Mouse (Mus musculus): ENCODE results near the gene Pcyt1a. TPM values are rescaled to one million over a fixed set of nuclear protein-coding genes. Genes with fewer than 3 reads are reported as not detected.

Pcyt1a gene
- polyA plus RNA-seq, 1 experiment from 2014 or later = 47.5 TPM

GRCm38 (mm10) chr16:32517785-32518481 lies 87.2 kb downstream of the Pcyt1a start:
- WGBS = 87% methylated on average over 12 of the region's 12 CpGs
- H3K9me3 ChIP-seq (replicated peaks) = no peaks in the 10 kb centered on the region
- ATAC-seq (ENCODE audit: low FRiP score) = no peak
- H3K9ac ChIP-seq = no peak overlapping the region
- H3K36me3 ChIP-seq = no peaks in the 10 kb centered on the region
- peaks cover 3% of the 10 kb centered on the region; the same call in 1 of the 2 replicates for H3K27me3 ChIP-seq
- peaks cover 21% of the 10 kb centered on the region for H3K4me1 ChIP-seq
- H3K27ac ChIP-seq = no peak overlapping the region
- no peak overlapping the region for H3K4me3 ChIP-seq
- H3K4me2 ChIP-seq (replicated peaks) = no peak overlapping the region

- Histone ChIP-seq H3K9me3 (replicated peaks) (no peaks in the 10 kb centered on the region), H3K27ac (no peak overlapping the region), H3K4me2 (replicated peaks) (no peak overlapping the region), H3K4me1 (peaks cover 33% of the 10 kb centered on the region), H3K36me3 (no peaks in the 10 kb centered on the region), H3K4me3 (no peak overlapping the region), H3K27me3 (peaks cover 3% of the 10 kb centered on the region; the same call in 1 of the 2 replicates), H3K9ac (no peak overlapping the region)
- WGBS = 84% methylated on average over 15 of the region's 15 CpGs
- ATAC-seq (ENCODE audit: low FRiP score) = no peak
Measured at GRCm38 (mm10) chr16:32519656-32520371, 89.1 kb downstream of the Pcyt1a start.

DNA sequence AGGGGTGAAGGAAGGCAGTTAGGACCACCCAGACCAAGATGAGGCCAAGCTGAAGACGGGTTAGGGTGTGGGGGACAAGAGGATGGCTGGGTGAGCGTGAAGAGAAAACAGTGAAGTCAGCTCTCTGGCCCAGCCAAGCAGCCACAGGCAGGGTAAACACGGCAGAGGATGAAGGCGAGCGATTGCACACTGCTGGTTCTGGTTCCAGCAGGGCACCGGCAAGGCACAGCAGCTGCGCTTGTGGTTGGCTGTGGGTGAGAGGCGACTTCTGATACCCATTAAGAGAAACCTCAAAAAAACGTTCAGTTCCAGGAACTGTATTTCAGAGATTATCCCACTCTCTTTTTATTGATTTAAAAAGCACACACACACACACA lies 89.6 kb downstream of the Pcyt1a start:
- Histone ChIP-seq H3K36me3 (no peaks in the 10 kb centered on the region), H3K9ac (no peak overlapping the region), H3K4me3 (no peak overlapping the region), H3K4me2 (replicated peaks) (no peak overlapping the region), H3K4me1 (peaks cover 30% of the 10 kb centered on the region), H3K27me3 (peaks cover 3% of the 10 kb centered on the region; the same call in 1 of the 2 replicates), H3K9me3 (replicated peaks) (no peaks in the 10 kb centered on the region), H3K27ac (no peak overlapping the region)
- 62% methylated on average over 9 of the region's 9 CpGs for WGBS
- no peak for ATAC-seq (ENCODE audit: low FRiP score)

DNA sequence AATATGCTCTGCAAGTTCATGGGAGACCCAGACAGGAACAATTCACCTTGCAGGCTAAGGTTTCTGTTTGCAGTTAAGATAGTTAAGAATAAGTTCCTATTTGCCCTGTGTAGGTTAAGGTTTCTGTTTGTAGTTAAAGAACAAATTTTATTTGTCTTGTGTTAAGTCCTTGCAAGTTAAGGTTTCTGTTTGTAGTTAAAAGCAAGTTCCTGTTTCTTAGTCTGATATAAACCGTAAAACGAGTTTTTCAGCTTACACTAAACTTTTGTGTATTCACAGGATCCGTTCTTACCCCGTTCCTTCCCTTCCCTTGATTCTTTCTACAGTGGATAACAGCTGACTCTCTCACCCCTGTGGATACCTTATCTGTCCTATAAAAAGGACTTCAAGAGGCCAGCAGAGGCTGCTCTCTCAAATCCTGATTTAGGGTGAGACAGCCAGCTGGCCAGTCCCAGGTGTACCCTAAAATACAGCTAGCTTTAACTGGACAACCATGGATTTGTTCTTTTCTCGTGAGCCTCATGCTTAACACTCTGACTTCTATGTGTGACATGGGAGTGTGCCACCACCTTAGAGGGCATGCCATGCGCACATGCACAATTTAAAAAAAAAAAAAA lies 92.0 kb downstream of the Pcyt1a start:
- WGBS = 89% methylated on average over 6 of the region's 6 CpGs
- H3K4me3 ChIP-seq = no peak overlapping the region
- no peak overlapping the region for H3K4me2 ChIP-seq (replicated peaks)
- no peak for ATAC-seq (ENCODE audit: low FRiP score)
- H3K27me3 ChIP-seq = peaks cover 3% of the 10 kb centered on the region; the same call in 1 of the 2 replicates
- no peak overlapping the region for H3K27ac ChIP-seq
- no peaks in the 10 kb centered on the region for H3K9me3 ChIP-seq (replicated peaks)
- H3K36me3 ChIP-seq = no peaks in the 10 kb centered on the region
- no peak overlapping the region for H3K9ac ChIP-seq
- peaks cover 14% of the 10 kb centered on the region for H3K4me1 ChIP-seq

- Histone ChIP-seq H3K4me3 (no peak overlapping the region), H3K27ac (peak overlapping the region; percentile 76), H3K4me2 (replicated peaks) (no peak overlapping the region), H3K36me3 (no peaks in the 10 kb centered on the region), H3K9ac (no peak overlapping the region), H3K27me3 (peaks cover 3% of the 10 kb centered on the region; the same call in 1 of the 2 replicates), H3K9me3 (replicated peaks) (no peaks in the 10 kb centered on the region), H3K4me1 (peaks cover 14% of the 10 kb centered on the region)
- peak; percentile 75 for ATAC-seq (ENCODE audit: low FRiP score)
- WGBS = 62% methylated on average over 8 of the region's 8 CpGs
Measured at GRCm38 (mm10) chr16:32523462-32524243, 92.9 kb downstream of the Pcyt1a start.

DNA sequence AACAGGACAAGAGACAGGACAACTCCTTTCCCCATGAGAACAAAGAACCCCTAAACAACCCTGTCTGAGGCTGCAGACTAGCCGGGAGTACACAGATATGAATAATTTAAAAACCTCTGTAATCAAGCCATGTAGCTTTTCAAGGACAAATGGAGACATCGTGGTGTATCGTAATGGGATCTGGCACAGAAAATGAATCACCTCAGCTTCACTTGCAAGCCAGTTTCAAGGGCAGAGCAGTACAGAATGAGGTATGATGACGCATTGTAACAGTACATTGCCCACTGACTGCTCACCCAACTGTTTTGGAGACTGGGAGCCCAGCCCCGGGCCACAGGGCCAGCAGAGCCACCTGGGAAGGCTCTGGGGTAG lies 93.5 kb downstream of the Pcyt1a start:
- Histone ChIP-seq H3K4me2 (replicated peaks) (no peak overlapping the region), H3K9me3 (replicated peaks) (no peaks in the 10 kb centered on the region), H3K9ac (no peak overlapping the region), H3K27ac (peak overlapping the region; percentile 76), H3K36me3 (no peaks in the 10 kb centered on the region), H3K4me1 (peaks cover 14% of the 10 kb centered on the region), H3K4me3 (no peak overlapping the region), H3K27me3 (peaks cover 3% of the 10 kb centered on the region; the same call in 1 of the 2 replicates)
- peak; percentile 21 for ATAC-seq (ENCODE audit: low FRiP score)
- WGBS = 64% methylated on average over 5 of the region's 5 CpGs

Other genes starting within 250 kb of the Pcyt1a start
- gene Fbxo45, start 183.8 kb upstream of the Pcyt1a start, polyA plus RNA-seq (2016; fragmentation: Nextera tagmentation; extraction: Ambion mirVana) = 26.1 and 28.4 TPM in 2 replicates
- gene Wdr53, start 183.7 kb upstream of the Pcyt1a start, polyA plus RNA-seq (2016; fragmentation: Nextera tagmentation; extraction: Ambion mirVana) = 17.1 and 18.5 TPM in 2 replicates
- 0.14 TPM in 1 of 2 replicates, not detected in the other for gene Smco1, start 159.5 kb upstream of the Pcyt1a start, polyA plus RNA-seq (2016; fragmentation: Nextera tagmentation; extraction: Ambion mirVana)
- 32.7 and 33.9 TPM in 2 replicates for gene Rnf168, start 153.5 kb upstream of the Pcyt1a start, polyA plus RNA-seq (2016; fragmentation: Nextera tagmentation; extraction: Ambion mirVana)
- 31.6 and 34.0 TPM in 2 replicates for gene Ubxn7, start 98.7 kb upstream of the Pcyt1a start, polyA plus RNA-seq (2016; fragmentation: Nextera tagmentation; extraction: Ambion mirVana)
- gene Tm4sf19, start 30.4 kb upstream of the Pcyt1a start, polyA plus RNA-seq (2016; fragmentation: Nextera tagmentation; extraction: Ambion mirVana) = not detected in 2 replicates
- gene Tctex1d2, start 11.2 kb upstream of the Pcyt1a start, polyA plus RNA-seq (2016; fragmentation: Nextera tagmentation; extraction: Ambion mirVana) = 27.6 and 29.8 TPM in 2 replicates
- gene Slc51a, start 57.0 kb downstream of the Pcyt1a start, polyA plus RNA-seq (2016; fragmentation: Nextera tagmentation; extraction: Ambion mirVana) = 0.09 and 0.14 TPM in 2 replicates
- gene Zdhhc19, start 65.3 kb downstream of the Pcyt1a start, polyA plus RNA-seq (2016; fragmentation: Nextera tagmentation; extraction: Ambion mirVana) = not detected in 2 replicates
- 44.4 and 55.4 TPM in 2 replicates for gene Tfrc, start 178.0 kb downstream of the Pcyt1a start, polyA plus RNA-seq (2016; fragmentation: Nextera tagmentation; extraction: Ambion mirVana)
- gene Tnk2, start 213.0 kb downstream of the Pcyt1a start, polyA plus RNA-seq (2016; fragmentation: Nextera tagmentation; extraction: Ambion mirVana) = 15.6 and 17.2 TPM in 2 replicates

All from hindbrain, embryonic 12.5 days (tissue).